Mouse (Mus musculus) 416B (cell line): ENCODE data around the gene Serinc5.

Source experiments
- DNase-seq: peaks from one replicate; pipeline ENCODE4 v3.0.0; 2011; ENCODE audit warnings: low read depth

The Serinc5 gene

DNA sequence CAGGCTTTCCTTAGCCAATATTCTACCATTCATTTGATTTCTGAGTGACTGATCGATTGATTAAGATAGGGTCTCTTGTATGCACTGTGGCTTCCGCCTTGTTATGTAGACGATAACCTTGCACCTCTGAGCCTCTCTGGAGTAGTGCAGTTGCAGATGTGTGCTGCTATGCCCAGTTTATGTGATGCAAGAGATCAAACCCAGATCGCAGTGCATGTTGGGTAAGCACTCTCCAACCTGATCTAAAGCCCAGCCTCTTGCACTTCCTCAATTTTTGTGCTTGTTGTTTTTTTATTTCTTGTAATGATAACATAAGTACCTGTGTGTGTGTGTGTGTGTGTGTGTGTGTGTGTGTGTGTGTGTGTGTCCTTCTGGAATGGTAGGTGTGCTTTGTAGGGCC, 132.0 kb downstream of the Serinc5 start:
- DNase-seq, result peak; percentile 43

DNA sequence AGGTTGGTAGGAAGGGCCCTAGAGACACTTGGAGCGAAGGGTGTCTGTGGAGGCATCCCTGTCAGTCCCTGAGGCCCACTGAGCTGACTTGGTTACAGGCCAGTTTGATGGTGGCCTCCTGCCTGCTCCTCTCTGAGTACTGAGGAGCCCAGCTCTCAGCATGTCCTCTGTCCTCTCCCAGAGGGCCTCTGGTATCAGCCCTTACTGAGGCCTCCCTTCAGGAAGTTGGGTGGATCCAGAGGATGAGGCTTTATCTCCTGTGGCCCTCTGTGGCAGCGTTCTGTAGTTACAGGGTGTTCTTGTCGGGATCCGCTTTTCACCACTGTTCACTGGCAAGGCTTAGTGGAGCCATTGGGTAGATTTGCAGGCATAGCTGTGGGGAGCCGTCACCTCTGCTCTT, 132.4 kb downstream of the Serinc5 start:
- no peak for DNase-seq

DNA sequence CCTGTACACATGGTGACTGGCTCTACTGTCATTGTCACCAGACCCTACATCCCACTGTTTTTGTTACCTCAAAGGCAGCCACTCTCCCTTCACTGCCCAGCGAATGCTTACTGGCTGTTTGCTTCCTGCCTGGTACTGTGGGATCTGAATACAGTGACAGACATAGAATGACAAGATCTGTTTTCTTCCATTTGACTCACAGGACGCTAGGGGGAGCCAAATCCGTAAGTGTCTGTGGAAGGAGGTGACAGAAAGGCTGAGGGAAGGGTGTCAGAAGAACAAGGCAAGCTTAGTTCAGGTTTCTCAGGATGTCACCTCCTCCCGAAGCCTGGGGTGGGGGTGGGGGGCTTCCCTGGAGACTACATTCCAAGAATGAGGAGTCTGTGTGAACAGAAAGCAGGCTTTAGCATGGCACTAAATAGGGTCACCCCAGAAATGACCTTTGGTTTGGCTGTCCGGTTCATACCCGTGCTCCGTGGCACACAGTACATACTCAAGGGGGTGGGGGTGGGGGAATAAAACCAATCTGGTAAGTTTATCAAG, 140.2 kb downstream of the Serinc5 start:
- DNase-seq, result peak; percentile 71

DNA sequence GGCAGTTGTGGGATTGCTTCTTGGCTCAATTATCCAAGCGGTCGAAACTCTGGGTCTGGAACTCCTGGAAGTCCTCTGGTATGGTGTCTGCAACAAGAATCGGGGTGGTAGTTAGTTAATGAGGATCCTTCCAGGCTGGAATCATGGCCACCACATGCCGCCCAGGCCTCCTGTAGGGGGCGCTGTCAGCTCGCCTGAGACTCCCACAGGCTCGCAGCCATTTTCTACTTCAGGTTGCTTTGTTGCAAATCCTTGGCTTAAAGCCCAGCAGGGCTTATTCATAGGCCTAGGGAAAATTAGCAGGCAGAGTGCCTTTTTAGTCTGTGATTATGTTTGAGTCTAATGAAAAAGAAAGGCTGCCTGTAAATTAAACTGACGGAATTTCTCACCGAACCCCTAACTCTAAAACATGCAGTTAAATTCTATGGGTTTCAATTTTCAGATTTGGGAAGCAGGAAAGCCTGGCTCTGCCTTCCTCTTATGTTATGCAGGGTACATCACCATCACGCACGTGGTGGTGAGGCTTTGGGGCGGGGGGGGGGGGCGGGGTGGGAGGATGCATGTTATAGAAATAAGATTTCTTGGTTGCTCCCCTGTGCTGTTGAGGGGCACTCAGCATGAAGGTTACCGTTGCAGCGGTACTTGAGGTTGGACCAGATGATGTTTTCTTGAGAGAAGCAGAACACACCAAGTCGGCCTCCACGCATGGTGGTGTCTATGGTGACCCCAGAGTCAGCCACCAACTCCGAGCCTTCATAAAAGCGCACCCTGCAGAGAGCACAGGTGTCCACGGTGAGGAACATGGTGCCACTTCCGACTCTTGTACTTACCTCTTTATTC, 141.1 kb downstream of the Serinc5 start:
- DNase-seq, result peak; percentile 69

- DNase-seq, result no peak
These were observed 142.8 kb downstream of the Serinc5 start for GRCm38 (mm10) chr13:92753676-92754075.

DNA sequence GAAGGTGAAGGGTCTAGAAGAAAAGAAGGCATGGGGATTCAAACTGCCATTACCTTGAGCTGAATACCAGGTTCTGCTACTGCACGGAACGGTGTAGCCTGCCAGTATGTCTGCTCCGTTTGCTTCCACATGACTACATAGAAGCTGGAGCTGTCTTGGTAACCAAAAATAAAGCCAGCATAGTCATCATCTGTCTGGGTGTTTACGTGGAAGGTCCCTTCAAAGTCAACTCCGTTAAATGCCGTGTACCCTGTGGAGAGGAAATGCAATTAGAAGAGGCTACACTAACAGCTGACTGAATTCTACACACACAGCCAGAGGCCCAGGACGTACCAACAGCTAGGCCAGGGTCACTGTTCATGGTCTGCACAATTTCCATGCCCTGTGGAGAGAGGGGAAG, 144.1 kb downstream of the Serinc5 start:
- DNase-seq, result no peak

DNA sequence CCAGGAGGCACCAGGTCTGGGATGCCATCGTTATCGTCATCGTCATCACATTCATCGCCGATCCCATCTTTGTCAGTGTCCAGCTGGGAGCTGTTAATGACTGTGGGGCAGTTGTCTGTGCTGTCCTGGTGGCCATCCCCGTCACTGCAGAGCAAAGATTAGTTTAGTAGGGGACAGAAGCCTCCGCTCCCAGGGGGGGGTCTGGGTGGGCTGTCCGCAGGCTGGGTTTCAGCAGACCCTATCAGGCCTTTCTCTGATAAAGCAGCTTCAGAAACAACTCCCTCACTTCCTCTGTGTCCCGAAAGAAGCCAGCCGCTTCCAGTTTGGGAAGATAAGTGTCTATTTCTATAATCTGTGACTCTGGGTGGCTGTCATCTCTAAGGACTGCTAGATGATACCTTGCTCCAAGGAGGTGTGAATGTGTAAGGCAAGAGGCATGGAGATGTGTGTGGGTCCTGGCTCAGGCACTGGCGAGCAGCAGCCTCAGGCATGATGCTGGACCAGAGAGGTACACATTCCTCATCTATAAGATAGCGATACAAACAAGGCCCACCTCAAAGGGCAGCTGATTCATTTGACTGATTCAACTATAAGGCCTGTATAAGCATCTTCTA, 147.2 kb downstream of the Serinc5 start:
- DNase-seq, result no peak

GRCm38 (mm10) chr13:92759096-92759495, 148.2 kb downstream of the Serinc5 start:
- no peak for DNase-seq

DNA sequence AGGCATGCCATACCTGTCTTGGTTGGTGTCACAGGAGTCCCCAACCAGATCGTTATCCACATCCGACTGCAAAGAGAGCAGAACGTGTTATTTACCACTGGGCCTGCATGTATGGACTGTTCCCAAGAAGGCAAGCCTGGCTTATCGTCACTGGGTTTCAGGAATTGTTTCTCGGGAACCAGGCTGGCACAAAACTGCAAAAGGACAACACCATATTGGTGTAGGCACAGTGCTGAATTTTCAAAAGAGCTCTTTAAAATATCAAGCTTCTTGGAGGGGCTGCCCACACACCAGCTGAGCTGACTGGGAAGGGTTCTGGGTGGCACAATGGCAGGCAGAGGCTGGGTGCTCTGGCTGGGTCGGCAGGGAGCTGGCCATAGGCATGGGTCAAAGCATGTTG, 149.6 kb downstream of the Serinc5 start:
- no peak for DNase-seq
